Mouse (Mus musculus) cerebellum, adult 2 months (tissue): ENCODE measurements around the gene Mrpl53. TPM values are rescaled to one million over a fixed set of nuclear protein-coding genes. Genes with fewer than 3 reads are reported as not detected.

Experiments used
- DNase-seq, 2 experiments: peaks; one replicate each; pipeline ENCODE4 v3.0.0; 2021
- H3K27ac ChIP-seq: fragments of 200-500 bp; 2 replicates; pipeline ENCODE4 v1.5.1; 2012; ENCODE audit warnings: low read length, control low read depth, inconsistent platforms; ENCODE audit not compliant: insufficient read depth
- H3K27me3 ChIP-seq: fragments of 200-500 bp; 2 replicates; pipeline ENCODE4 v1.6.1; 2012; ENCODE audit warnings: inconsistent platforms, mild to moderate bottlenecking, low read length, moderate library complexity; ENCODE audit not compliant: control insufficient read depth, insufficient read depth
- H3K4me1 ChIP-seq: fragments of 200-500 bp; 2 replicates; pipeline ENCODE4 v1.6.1; 2011; ENCODE audit warnings: low read length; ENCODE audit not compliant: control insufficient read depth, insufficient read depth
- H3K4me3 ChIP-seq: fragments of 200-500 bp; replicated peaks from 2 replicates; pipeline ENCODE3; 2011; ENCODE audit warnings: mild to moderate bottlenecking, low read depth, low read length, control low read depth; ENCODE audit not compliant: insufficient read depth
- CTCF ChIP-seq: fragments of 200-500 bp; IDR thresholded peaks from 2 replicates; pipeline ENCODE4 v1.5.1; 2011; ENCODE audit warnings: low read depth, mild to moderate bottlenecking, control low read depth, low read length, moderate library complexity, borderline replicate concordance; ENCODE audit not compliant: insufficient read depth
- POLR2A ChIP-seq: fragments of 200-500 bp; IDR thresholded peaks from 2 replicates; pipeline ENCODE4 v1.6.1; 2011; ENCODE audit warnings: low read length, control low read depth, borderline replicate concordance; ENCODE audit not compliant: insufficient read depth
- WGBS: fragments of 180-500 bp; shearing (Covaris S2); methylation state at CpG from one replicate; pipeline ENCODE4 v1.1.7; 2018; 5-methylcytosine and 5-hydroxymethylcytosine counted together
- polyA plus RNA-seq: library from polyadenylated mRNA; depleted of rRNA; stranded (reverse); fragments of >200 nt; gene quantifications from 2 replicates; pipeline ENCODE4 v1.2.3, GENCODE M21; 2012

The Mrpl53 gene
- polyA plus RNA-seq, 1 experiment, result 109 TPM

GRCm38 (mm10) chr6:83119734-83120051, 10.9 kb downstream of the Mrpl53 start:
- H3K27ac ChIP-seq, result no peak overlapping the region
- H3K4me1 ChIP-seq, result peaks cover 15% of the 10 kb centered on the region
- 17% methylated on average over 7 of the region's 7 CpGs for WGBS
- H3K27me3 ChIP-seq, result no peaks in the 10 kb centered on the region
- TF ChIP-seq POLR2A (no peak), CTCF (no peak)
- peak in 1 of 2 experiments; percentile 41 for DNase-seq
- H3K4me3 ChIP-seq, result no peak overlapping the region

DNA sequence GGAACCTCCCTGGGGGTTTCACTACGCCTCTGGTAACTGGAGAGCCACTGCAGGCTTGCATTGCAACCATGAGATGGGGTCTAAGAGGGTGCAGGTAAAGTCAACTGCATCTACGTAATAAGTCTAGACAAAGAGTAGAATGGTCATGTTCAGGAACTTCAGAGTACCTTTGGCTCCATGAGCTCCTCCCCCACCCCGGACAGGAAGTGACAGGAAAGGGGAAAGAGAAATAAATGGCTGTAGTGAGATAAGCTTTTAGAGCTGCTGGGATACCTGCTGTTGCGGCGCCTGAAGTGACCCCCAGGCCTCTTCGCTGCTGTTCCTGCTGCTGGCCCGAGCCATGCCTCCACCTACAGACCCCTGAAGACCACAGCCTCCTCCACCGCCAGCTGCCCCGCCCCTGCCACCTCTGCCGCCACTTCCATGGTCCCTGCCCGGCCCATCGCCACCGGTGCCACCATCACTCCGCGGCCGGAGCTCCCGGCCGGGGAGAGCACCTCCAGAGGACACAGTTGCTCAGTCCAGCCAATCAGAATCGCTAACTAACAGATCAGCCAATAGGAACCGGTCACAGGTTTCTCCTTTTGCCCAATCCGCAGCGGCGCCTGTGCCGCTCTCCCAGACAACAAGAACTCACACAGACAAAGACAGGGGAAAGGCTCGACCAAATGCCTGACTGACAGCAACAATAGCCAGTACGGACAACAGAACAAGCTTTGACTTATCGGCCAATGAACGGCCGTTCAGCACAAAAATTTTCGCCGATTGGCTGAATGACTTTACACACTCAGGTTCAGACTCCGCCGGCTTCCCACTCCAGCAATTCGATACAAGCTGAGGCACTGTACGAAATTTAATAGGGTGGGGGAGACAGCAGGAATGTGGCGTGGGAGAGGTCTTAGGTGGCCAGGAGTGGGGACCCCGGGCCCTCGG, 12.4 kb downstream of the Mrpl53 start, which contains the start of gene Wbp1:
Gene Wbp1, minus strand, starts transcription at position 630 of the 933 bp plus-strand sequence.
- Histone ChIP-seq H3K27ac (peak within 1 kb of the TSS; percentile 59), H3K4me3 (peak within 1 kb of the TSS; percentile 81), H3K4me1 (peaks cover 11% of the 10 kb centered on the region), H3K27me3 (no peaks in the 10 kb centered on the region)
- WGBS, result under 1% methylated on average over 38 of the region's 38 CpGs
- TF ChIP-seq POLR2A (peak; percentile 70), CTCF (no peak)
- DNase-seq, result peak; percentile 92 to 99

GRCm38 (mm10) chr6:83121863-83122710, 13.2 kb downstream of the Mrpl53 start:
- Histone ChIP-seq H3K4me1 (peaks cover 5% of the 10 kb centered on the region), H3K27me3 (no peaks in the 10 kb centered on the region)
- DNase-seq, result peak in 1 of 2 experiments; percentile 31

DNA sequence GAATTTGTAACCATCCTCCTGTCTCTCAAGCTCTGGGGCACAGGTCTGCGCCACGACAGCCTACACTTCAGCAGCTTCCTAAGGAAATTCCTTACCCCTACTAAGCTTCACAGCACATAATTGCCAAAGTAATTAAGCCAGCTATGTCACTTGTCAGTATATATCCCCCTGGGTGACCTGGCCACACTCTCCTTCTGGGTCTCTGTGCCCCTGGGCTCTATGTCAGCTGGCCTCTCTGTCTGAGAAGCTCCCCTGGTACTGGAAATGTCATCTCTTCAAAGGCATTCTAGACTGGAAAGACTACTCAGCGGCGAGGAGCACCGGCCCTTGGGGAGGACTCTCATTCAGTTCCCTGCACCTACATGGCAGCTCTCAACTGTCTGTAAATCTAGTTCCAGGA, 14.1 kb downstream of the Mrpl53 start:
- 64% methylated on average over 5 of the region's 5 CpGs for WGBS
- H3K4me1 ChIP-seq, result peaks cover 5% of the 10 kb centered on the region
- TF ChIP-seq CTCF (no peak), POLR2A (no peak)

More at GRCm38 (mm10) chr6:83121863-83122710, 13.2 kb downstream of the Mrpl53 start:
- Histone ChIP-seq H3K27ac (peak overlapping the region; percentile 50), H3K4me3 (peak overlapping the region; percentile 63)
- WGBS, result under 1% methylated on average over 50 of the region's 52 CpGs
- TF ChIP-seq POLR2A, result no peak
- TF ChIP-seq CTCF, result no peak

DNA sequence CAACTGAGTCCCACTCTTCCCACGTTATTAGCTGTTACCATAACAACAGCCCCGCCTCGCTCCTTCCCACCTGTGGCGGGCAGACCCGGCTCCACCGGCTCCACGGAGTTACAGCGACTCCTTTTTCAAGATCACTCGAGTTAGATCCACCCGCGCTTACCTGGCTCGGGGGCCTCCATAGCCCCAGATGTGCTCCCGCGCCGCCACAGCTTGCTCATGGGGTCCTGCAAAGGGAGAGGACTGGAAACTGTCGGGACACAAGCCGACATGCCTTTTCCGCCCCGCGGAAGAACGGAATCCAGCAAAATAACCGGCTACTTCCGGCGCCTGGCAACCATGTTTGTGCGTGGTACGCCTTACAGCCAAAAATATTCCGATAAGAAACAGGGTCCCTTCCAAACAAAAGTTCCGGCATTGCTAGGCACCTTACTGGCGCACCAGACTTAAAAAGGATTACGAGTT, 16.0 kb downstream of the Mrpl53 start:
- H3K27ac ChIP-seq, result no peak overlapping the region
- WGBS, result under 1% methylated on average over 30 of the region's 30 CpGs
- no peak for TF ChIP-seq CTCF
- peak; percentile 51; the same call in 1 of the 2 replicates for TF ChIP-seq POLR2A

More for the DNA sequence above, 14.1 kb downstream of the Mrpl53 start:
- Histone ChIP-seq H3K27ac (no peak overlapping the region), H3K4me3 (no peak overlapping the region), H3K27me3 (no peaks in the 10 kb centered on the region)
- no peak for DNase-seq

DNA sequence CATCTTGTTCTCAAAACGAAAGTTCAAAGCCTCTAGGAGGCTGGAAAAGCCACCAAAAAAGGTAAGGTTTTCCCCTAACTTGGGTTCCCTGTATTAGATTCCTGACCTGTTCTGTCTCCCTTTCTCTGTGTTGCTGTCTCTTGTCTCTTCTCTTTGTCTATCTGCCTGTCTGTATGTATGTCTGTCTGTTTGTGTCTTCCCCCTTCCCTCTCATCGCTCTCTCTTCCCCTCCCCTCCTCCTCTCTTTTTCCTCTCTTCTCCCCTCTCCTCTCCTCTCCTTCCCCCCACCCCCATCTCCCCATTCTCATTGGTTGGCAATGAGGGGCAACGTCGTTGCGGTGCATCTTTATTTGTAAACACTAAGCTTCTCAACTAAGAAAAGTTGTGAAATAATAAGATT, 16.5 kb downstream of the Mrpl53 start, which contains the start of gene Ino80b:
Gene Ino80b, minus strand, starts transcription at position 101 of the 400 bp plus-strand sequence.
- no peak for DNase-seq
- Histone ChIP-seq H3K4me3 (peak within 1 kb of the TSS; percentile 95), H3K4me1 (no peaks in the 10 kb centered on the region; the same call in 1 of the 2 replicates), H3K27me3 (no peaks in the 10 kb centered on the region), H3K27ac (no peak within 1 kb of the TSS)
- 26% methylated on average over 5 of the region's 5 CpGs for WGBS
- TF ChIP-seq CTCF (no peak), POLR2A (no peak)

More for the DNA sequence above, 16.0 kb downstream of the Mrpl53 start:
- Histone ChIP-seq H3K4me1 (peaks cover 4% of the 10 kb centered on the region), H3K27me3 (no peaks in the 10 kb centered on the region), H3K4me3 (peak overlapping the region; percentile 95)
- peak; percentile 88 to 90 for DNase-seq

DNA sequence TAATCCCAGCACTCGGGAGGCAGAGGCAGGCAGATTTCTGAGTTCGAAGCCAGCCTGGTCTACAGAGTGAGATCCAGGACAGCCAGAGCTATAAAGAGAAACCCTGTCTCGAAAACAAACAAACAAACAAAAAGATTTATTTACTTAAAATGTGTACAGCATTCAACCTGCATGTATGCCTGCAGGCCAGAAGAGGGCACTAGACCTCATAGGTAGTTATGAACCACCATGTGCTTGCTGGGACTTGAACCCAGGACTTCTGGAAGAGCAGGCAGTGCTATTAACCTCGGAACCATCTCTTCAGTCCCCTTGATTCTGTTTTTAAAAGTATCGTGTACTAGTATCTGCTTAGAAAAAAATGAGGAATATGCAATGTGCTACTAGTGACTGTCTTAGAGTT, 18.6 kb downstream of the Mrpl53 start:
- 93% methylated on average over 5 of the region's 5 CpGs for WGBS
- TF ChIP-seq POLR2A (no peak), CTCF (no peak)
- H3K27me3 ChIP-seq, result no peaks in the 10 kb centered on the region
- H3K4me3 ChIP-seq, result no peak overlapping the region
- H3K27ac ChIP-seq, result no peak overlapping the region
- DNase-seq, result no peak
- no peaks in the 10 kb centered on the region; the same call in 1 of the 2 replicates for H3K4me1 ChIP-seq
